8 mouse cellular contexts compared by ENCODE assay signal in the genomic region with DNA sequence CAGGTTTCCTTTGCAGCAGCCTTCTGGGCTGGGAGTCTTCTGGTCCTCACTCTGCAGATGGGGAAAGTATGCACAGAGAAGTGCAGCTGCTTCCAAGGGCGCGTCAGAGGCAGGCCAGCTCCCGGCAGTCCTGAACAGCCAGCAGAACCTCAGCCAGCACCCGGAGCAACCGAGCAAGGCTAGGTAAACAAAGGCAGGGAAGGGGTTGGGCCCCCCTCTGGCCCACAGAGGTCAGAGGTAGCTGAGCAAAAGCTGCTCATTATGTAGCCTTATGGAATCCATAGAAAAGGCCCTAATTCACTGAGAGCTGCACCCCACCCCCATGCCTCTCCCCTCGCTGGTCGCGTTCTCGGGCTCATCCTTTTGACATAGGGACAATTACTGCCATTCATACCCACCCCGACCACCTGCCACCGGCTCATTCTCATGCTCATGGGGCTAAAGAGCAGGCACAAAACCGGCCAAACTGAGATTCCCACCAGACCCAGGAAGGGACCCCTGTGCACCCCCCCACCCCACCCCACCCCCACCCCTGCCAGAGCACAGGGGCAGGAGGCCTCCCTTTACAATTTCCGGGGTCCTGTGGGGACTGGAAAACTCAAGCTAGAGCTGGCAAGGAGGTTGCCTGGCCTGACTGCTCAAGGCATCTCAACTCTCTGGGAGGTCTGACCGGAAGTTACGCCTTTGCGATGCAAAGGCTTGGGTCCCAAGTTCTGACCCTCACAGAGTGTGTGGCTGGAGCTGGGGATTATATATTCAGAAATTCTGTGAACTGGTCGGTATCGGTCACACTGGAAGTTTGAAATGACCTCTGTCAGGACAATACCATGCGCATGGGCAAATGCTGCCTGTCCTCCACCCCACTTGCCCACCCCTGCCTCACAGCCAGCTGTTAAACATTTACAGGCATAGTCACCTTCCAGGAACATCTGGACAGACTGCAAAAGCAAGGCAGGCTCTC. TPM values are rescaled to one million over a fixed set of nuclear protein-coding genes. Genes with fewer than 3 reads are reported as not detected.
A peak's percentile ranks its signal among the peaks of the same experiment; 100 is the strongest.
DNase-seq lines count a peak whose midpoint lies in the region.

No protein-coding gene starts in this region.

- DNase-seq in right cerebral cortex, postnatal 14 days = peak; percentile 17
- no peak for DNase-seq in right cerebral cortex, postnatal 4 days
- peak; percentile 35 to 42 for DNase-seq in heart, postnatal 10 days
- peak; percentile 43 to 69 for DNase-seq in kidney, postnatal 25 days
- peak; percentile 75 for DNase-seq in retina, postnatal 1 day
- no peak for DNase-seq in thymus, postnatal 25 days
- DNase-seq in urinary bladder, adult 2 months (ENCODE audit: low spot score) = no peak
- DNase-seq in adipocyte (ENCODE audit: low spot score) = no peak

- intact Hi-C loops in heart, postnatal 10 days (cut with DNase I) = no loop called here

RNA-seq across cellular contexts. Expression of gene Fzd7, which starts 59.0 kb away (rescaled TPM):
- total RNA-seq in heart, postnatal 10 days (2021) = 1 to 10 TPM; 6.4 to 6.7 TPM
- 33.0 and 44.9 TPM in 2 replicates for polyA plus RNA-seq in urinary bladder, adult 2 months (2012; rRNA removed)

Comparison
In these comparisons a context has a peak if more than half of its experiments do, and no peak if none do; other contexts are left out.
1. DNase-seq: peak in right cerebral cortex, postnatal 14 days (single experiment), heart, postnatal 10 days (2 of 2), kidney, postnatal 25 days (2 of 2) and retina, postnatal 1 day (single experiment); none in right cerebral cortex, postnatal 4 days (single experiment), thymus, postnatal 25 days (single experiment), urinary bladder, adult 2 months (single experiment) and adipocyte (single experiment).